Mouse (Mus musculus) cerebellum, adult 2 months (tissue): ENCODE data around the gene Zfp609.

Source experiments
- CTCF ChIP-seq: fragments of 200-500 bp; IDR thresholded peaks from 2 replicates; pipeline ENCODE4 v1.5.1; 2011; ENCODE audit warnings: low read depth, mild to moderate bottlenecking, control low read depth, low read length, moderate library complexity, borderline replicate concordance; ENCODE audit not compliant: insufficient read depth
- POLR2A ChIP-seq: fragments of 200-500 bp; IDR thresholded peaks from 2 replicates; pipeline ENCODE4 v1.6.1; 2011; ENCODE audit warnings: low read length, control low read depth, borderline replicate concordance; ENCODE audit not compliant: insufficient read depth

DNA sequence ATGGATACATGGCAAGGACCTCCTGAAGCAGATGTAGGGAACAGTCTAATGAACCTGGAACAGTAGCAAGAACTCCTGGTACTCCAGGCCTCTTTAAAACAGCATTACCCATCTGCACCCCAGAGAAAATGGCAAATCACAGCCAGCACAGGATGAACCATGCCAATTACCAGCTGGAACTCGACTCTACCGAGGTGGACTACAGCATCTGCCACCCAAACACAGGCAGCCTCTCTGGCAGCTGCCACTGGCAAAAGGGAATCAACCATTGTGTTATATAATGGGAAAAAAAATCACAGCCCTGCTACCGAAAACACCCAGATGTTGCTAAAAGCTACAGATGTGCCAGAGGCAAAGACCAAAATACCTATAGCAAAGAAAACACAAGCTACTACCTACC is 34.3 kb downstream of the Zfp609 start:
- no peak for TF ChIP-seq CTCF
- no peak for TF ChIP-seq POLR2A
